Mouse (Mus musculus): ENCODE results near the gene Pnpla2. TPM values are rescaled to one million over a fixed set of nuclear protein-coding genes. Genes with fewer than 3 reads are reported as not detected.
"Not testable (repeated sequence)": the region's sequence is repeated elsewhere in the genome, so short reads cannot be mapped to it uniquely, and the experiment has no call there.

Gene Pnpla2
- 14.4 and 21.3 TPM in 2 replicates for polyA plus RNA-seq (2011; ENCODE audit: insufficient read depth, insufficient read length, low replicate concordance, missing spikeins)

DNA sequence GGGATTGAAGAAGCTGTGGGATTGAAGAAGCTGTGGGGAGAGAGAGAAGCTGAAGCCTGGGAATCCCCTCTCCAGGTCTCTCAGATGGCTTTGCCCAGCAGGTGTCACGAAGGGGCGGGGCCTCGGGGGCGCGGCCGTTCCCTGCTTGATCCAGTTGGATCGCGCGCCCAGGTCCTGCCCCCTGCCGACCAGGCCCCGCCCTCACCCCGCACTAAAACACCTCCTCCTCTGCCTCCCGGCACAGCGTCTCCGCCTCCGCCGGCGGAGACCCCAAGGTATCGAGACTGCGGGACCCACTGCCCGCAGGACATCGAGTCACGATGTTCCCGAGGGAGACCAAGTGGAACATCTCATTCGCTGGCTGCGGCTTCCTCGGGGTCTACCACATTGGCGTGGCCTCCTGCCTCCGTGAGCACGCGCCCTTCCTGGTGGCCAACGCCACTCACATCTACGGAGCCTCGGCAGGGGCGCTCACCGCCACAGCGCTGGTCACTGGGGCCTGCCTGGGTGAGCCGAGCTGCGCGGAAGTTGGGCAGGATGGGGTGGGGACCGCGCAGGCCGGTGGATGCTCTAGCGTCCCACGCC, at the start of gene Pnpla2:
TSS of gene Pnpla2 (plus strand) at position 232 of the 585 bp plus-strand sequence.
- Histone ChIP-seq H3K27ac (ENCODE audit: control insufficient read depth, insufficient read depth, low read depth, low read length, poor library complexity) (peak within 1 kb of the TSS; percentile 97), H3K4me1 (ENCODE audit: control insufficient read depth, insufficient read depth, low read length) (peaks cover 7% of the 10 kb centered on the region; the same call in 1 of the 2 replicates), H3K4me3 (replicated peaks; ENCODE audit: control insufficient read depth, low read depth, low read length) (peak within 1 kb of the TSS; percentile 92)
- TF ChIP-seq CTCF (IDR thresholded peaks at IDR 0.05; ENCODE audit: control insufficient read depth, insufficient read depth, low read length) (0 out of 2 replicates have a peak, but pooled peaks have one; percentile 0), POLR2A (IDR thresholded peaks at IDR 0.05; ENCODE audit: borderline replicate concordance, control insufficient read depth, low read depth, low read length) (peak; percentile 94)
- WGBS: under 1% methylated on average over 45 of the region's 45 CpGs

DNA sequence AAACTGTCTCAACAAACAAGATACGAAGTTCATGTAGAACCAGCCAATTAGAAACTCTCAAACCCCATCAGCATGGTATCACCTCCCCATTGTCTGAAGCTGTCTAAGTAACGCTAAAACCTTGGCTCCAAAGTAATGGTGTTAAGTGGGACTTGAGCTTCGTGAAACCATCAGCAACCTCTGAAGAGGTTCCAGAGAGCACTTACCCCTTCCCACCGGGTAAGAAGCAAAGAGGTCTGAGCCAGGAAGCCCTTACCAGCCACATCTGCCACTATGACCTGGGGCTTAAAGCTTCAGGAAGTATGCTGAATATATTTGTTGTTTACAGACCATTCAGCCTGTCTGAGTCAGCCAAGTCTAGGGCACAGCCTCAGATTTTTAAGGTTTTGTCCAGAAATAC, 49.5 kb upstream of the Pnpla2 start:
- H3K27ac ChIP-seq (ENCODE audit: control insufficient read depth, insufficient read depth, low read depth, low read length, poor library complexity): no peak overlapping the region
- 73% methylated on average over 4 of the region's 4 CpGs for WGBS
- TF ChIP-seq CTCF (IDR thresholded peaks at IDR 0.05; ENCODE audit: control insufficient read depth, insufficient read depth, low read length) (no peak), POLR2A (IDR thresholded peaks at IDR 0.05; ENCODE audit: borderline replicate concordance, control insufficient read depth, low read depth, low read length) (no peak)
- no peak overlapping the region for H3K4me3 ChIP-seq (replicated peaks; ENCODE audit: control insufficient read depth, low read depth, low read length)
- peaks cover 1% of the 10 kb centered on the region; the same call in 1 of the 2 replicates for H3K4me1 ChIP-seq (ENCODE audit: control insufficient read depth, insufficient read depth, low read length)

DNA sequence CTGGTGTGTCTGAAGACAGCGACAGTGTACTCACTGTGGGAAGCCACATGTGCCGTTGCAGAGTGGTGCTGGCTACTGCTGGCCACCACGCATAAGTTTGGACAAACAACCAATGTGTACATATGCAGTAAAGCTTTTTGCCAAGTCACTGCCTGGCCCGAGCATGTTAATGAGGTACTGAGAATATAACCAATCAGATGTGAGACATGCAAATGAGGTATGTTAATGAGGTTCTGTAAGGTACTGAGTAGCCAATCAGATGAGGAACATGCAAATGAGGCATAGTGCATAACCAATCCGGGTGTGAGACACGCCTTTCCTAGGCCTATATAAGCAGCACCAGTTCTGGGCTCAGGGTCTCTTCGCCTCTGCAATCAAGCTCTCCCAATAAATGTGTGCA, 47.3 kb upstream of the Pnpla2 start:
- WGBS: 91% methylated on average over 7 of the region's 7 CpGs
- not testable (repeated sequence) for H3K4me1 ChIP-seq (ENCODE audit: control insufficient read depth, insufficient read depth, low read length); H3K27ac ChIP-seq (ENCODE audit: control insufficient read depth, insufficient read depth, low read depth, low read length, poor library complexity)

DNA sequence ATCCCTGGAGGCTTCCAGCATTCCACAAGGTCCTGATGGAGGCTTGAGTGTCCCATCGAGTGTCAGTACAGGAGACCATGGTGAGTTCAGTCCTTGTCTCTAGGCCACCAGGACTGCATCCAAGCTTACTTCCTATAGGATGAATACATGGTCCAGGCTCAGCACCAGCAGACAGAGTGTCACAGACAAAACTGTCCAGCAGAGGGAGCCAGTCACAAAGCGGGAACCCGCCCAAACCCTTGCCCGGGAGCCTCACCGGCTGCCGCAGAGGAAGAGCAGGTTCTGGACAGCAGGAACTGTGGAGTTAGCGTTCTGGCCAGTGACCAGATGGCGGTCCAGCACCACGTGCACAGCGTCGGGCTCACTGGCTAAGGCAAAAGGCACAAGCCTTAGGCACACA, 46.2 kb upstream of the Pnpla2 start:
- Histone ChIP-seq H3K4me3 (replicated peaks; ENCODE audit: control insufficient read depth, low read depth, low read length) (no peak overlapping the region), H3K27ac (ENCODE audit: control insufficient read depth, insufficient read depth, low read depth, low read length, poor library complexity) (no peak overlapping the region), H3K4me1 (ENCODE audit: control insufficient read depth, insufficient read depth, low read length) (peaks cover 1% of the 10 kb centered on the region; the same call in 1 of the 2 replicates)
- 8% methylated on average over 11 of the region's 11 CpGs for WGBS
- TF ChIP-seq POLR2A (IDR thresholded peaks at IDR 0.05; ENCODE audit: borderline replicate concordance, control insufficient read depth, low read depth, low read length): no peak
- TF ChIP-seq CTCF (IDR thresholded peaks at IDR 0.05; ENCODE audit: control insufficient read depth, insufficient read depth, low read length): peak; percentile 92

More for the DNA sequence above, 47.3 kb upstream of the Pnpla2 start:
- not testable (repeated sequence) for H3K4me3 ChIP-seq (replicated peaks; ENCODE audit: control insufficient read depth, low read depth, low read length)

DNA sequence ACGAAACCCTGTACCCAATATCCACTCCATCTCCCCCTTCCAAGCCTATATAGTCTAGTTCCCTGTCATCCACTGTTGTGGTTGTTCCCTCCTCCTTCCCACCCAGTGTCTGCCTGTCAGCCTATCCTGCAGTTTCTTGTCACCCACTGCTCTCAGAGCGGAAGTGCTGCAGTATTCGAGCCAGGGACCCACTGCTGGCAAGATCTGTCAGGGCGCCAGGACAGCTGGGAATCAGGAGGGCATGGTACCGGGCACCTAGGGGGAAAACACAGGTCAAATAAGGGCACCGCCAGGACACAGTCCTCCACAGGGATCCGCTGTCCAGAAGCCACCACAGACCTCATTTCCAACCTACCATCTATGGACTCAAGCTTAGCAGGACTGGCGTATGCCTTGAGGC, 44.4 kb upstream of the Pnpla2 start:
- Histone ChIP-seq H3K27ac (ENCODE audit: control insufficient read depth, insufficient read depth, low read depth, low read length, poor library complexity) (no peak overlapping the region), H3K4me1 (ENCODE audit: control insufficient read depth, insufficient read depth, low read length) (peaks cover 1% of the 10 kb centered on the region; the same call in 1 of the 2 replicates), H3K4me3 (replicated peaks; ENCODE audit: control insufficient read depth, low read depth, low read length) (no peak overlapping the region)
- WGBS: 85% methylated on average over 8 of the region's 8 CpGs
- TF ChIP-seq CTCF (IDR thresholded peaks at IDR 0.05; ENCODE audit: control insufficient read depth, insufficient read depth, low read length): no peak
- TF ChIP-seq POLR2A (IDR thresholded peaks at IDR 0.05; ENCODE audit: borderline replicate concordance, control insufficient read depth, low read depth, low read length): 0 out of 2 replicates have a peak, but pooled peaks have one; percentile 16

- TF ChIP-seq CTCF (IDR thresholded peaks at IDR 0.05; ENCODE audit: control insufficient read depth, insufficient read depth, low read length): no peak
- no peak for TF ChIP-seq POLR2A (IDR thresholded peaks at IDR 0.05; ENCODE audit: borderline replicate concordance, control insufficient read depth, low read depth, low read length)
- Histone ChIP-seq H3K4me3 (replicated peaks; ENCODE audit: control insufficient read depth, low read depth, low read length) (no peak overlapping the region), H3K4me1 (ENCODE audit: control insufficient read depth, insufficient read depth, low read length) (peaks cover 1% of the 10 kb centered on the region; the same call in 1 of the 2 replicates), H3K27ac (ENCODE audit: control insufficient read depth, insufficient read depth, low read depth, low read length, poor library complexity) (no peak overlapping the region)
- 90% methylated on average over 1 of the region's 1 CpGs for WGBS
Measured at GRCm38 (mm10) chr7:141411667-141412066, 43.3 kb upstream of the Pnpla2 start.

GRCm38 (mm10) chr7:141413331-141413730, 41.7 kb upstream of the Pnpla2 start:
- Histone ChIP-seq H3K4me1 (ENCODE audit: control insufficient read depth, insufficient read depth, low read length) (peaks cover 1% of the 10 kb centered on the region; the same call in 1 of the 2 replicates), H3K4me3 (replicated peaks; ENCODE audit: control insufficient read depth, low read depth, low read length) (peak overlapping the region; percentile 88), H3K27ac (ENCODE audit: control insufficient read depth, insufficient read depth, low read depth, low read length, poor library complexity) (peak overlapping the region; percentile 64)
- 6% methylated on average over 16 of the region's 16 CpGs for WGBS
- TF ChIP-seq POLR2A (IDR thresholded peaks at IDR 0.05; ENCODE audit: borderline replicate concordance, control insufficient read depth, low read depth, low read length) (no peak), CTCF (IDR thresholded peaks at IDR 0.05; ENCODE audit: control insufficient read depth, insufficient read depth, low read length) (no peak)

GRCm38 (mm10) chr7:141413809-141414584, 41.0 kb upstream of the Pnpla2 start, which contains the start of gene Gatd1:
Gatd1 (minus strand) TSS chr7:141414136.
- Histone ChIP-seq H3K4me3 (replicated peaks; ENCODE audit: control insufficient read depth, low read depth, low read length) (peak within 1 kb of the TSS; percentile 88), H3K4me1 (ENCODE audit: control insufficient read depth, insufficient read depth, low read length) (peaks cover under 1% of the 10 kb centered on the region; the same call in 1 of the 2 replicates), H3K27ac (ENCODE audit: control insufficient read depth, insufficient read depth, low read depth, low read length, poor library complexity) (peak within 1 kb of the TSS; percentile 64)
- TF ChIP-seq CTCF (IDR thresholded peaks at IDR 0.05; ENCODE audit: control insufficient read depth, insufficient read depth, low read length): peak; percentile 32; the same call in 1 of the 2 replicates
- TF ChIP-seq POLR2A (IDR thresholded peaks at IDR 0.05; ENCODE audit: borderline replicate concordance, control insufficient read depth, low read depth, low read length): peak; percentile 72; the same call in 1 of the 2 replicates
- under 1% methylated on average over 56 of the region's 56 CpGs for WGBS

Data from bone marrow, adult 2 months (tissue).